Mouse (Mus musculus) common myeloid progenitor, adult 5-6 weeks (primary cell): ENCODE results near the gene Clca3a1. TPM values are rescaled to one million over a fixed set of nuclear protein-coding genes. Genes with fewer than 3 reads are reported as not detected.
A peak's percentile ranks its signal among the peaks of the same experiment; 100 is the strongest.

Experiments used
- ATAC-seq: replicated peaks from 2 replicates; pipeline ENCODE4 v1.8.0; 2016; ENCODE audit warnings: low read depth, mild to moderate bottlenecking, moderate TSS enrichment, inconsistent platforms; ENCODE audit not compliant: poor library complexity, severe bottlenecking
- total RNA-seq: library from RNA; stranded (forward); fragments of 200-1000, 187-1606 nt; gene quantifications from 2 replicates; pipeline ENCODE4 v1.2.3, GENCODE M21; 2017

Gene Clca3a1
- total RNA-seq, 1 experiment from 2014 or later = 8.3 TPM

GRCm38 (mm10) chr3:144719901-144720747, 40.7 kb downstream of the Clca3a1 start, which contains the start of gene Sh3glb1:
Gene Sh3glb1 (minus strand): TSS chr3:144720335.
- peak; percentile 77 for ATAC-seq

GRCm38 (mm10) chr3:144719088-144719900, 41.5 kb downstream of the Clca3a1 start:
- peak; percentile 17 for ATAC-seq

- no peak for ATAC-seq
Measured at GRCm38 (mm10) chr3:144718706-144719087, 42.1 kb downstream of the Clca3a1 start.

- ATAC-seq = no peak
Measured at GRCm38 (mm10) chr3:144717835-144718234, 42.9 kb downstream of the Clca3a1 start.

- no peak for ATAC-seq
Measured at GRCm38 (mm10) chr3:144717121-144717520, 43.7 kb downstream of the Clca3a1 start.

GRCm38 (mm10) chr3:144715901-144716300, 44.9 kb downstream of the Clca3a1 start:
- ATAC-seq = no peak

- no peak for ATAC-seq
Measured at GRCm38 (mm10) chr3:144715033-144715432, 45.7 kb downstream of the Clca3a1 start.

GRCm38 (mm10) chr3:144714606-144715005, 46.2 kb downstream of the Clca3a1 start:
- no peak for ATAC-seq

- ATAC-seq = no peak
Measured at GRCm38 (mm10) chr3:144714126-144714525, 46.7 kb downstream of the Clca3a1 start.

GRCm38 (mm10) chr3:144711607-144712206, 49.1 kb downstream of the Clca3a1 start:
- no peak for ATAC-seq

GRCm38 (mm10) chr3:144708612-144709011, 52.2 kb downstream of the Clca3a1 start:
- no peak for ATAC-seq

GRCm38 (mm10) chr3:144703959-144704358, 56.8 kb downstream of the Clca3a1 start:
- peak; percentile 95 for ATAC-seq

GRCm38 (mm10) chr3:144698790-144699433, 61.9 kb downstream of the Clca3a1 start:
- ATAC-seq = no peak

GRCm38 (mm10) chr3:144697942-144698341, 62.8 kb downstream of the Clca3a1 start:
- peak; percentile 64 for ATAC-seq

- ATAC-seq = 0 out of 2 replicates have a peak, but pooled peaks have one; percentile 30
Measured at GRCm38 (mm10) chr3:144697154-144697553, 63.6 kb downstream of the Clca3a1 start.

GRCm38 (mm10) chr3:144694941-144695340, 65.8 kb downstream of the Clca3a1 start:
- ATAC-seq = no peak

GRCm38 (mm10) chr3:144694040-144694439, 66.7 kb downstream of the Clca3a1 start:
- no peak for ATAC-seq

GRCm38 (mm10) chr3:144692052-144692451, 68.7 kb downstream of the Clca3a1 start:
- peak; percentile 80 for ATAC-seq

GRCm38 (mm10) chr3:144689236-144689635, 71.5 kb downstream of the Clca3a1 start:
- ATAC-seq = peak; percentile 89

GRCm38 (mm10) chr3:144688284-144688683, 72.5 kb downstream of the Clca3a1 start:
- ATAC-seq = no peak
